Mouse (Mus musculus) limb, embryonic 14.5 days (tissue): ENCODE measurements at regions not wholly inside any gene's neighbourhood (a gene's known extent, or its start where the extent isn't known, plus 50 kb on each side); places are given as distances from the start of the nearest gene placed in this dataset.

Experiments
- ATAC-seq: fragments of 200-750 bp; cut with Nextera tagmentation; 2 replicates; pipeline ENCODE4 v1.8.0; 2017; ENCODE audit warnings: low read depth, moderate number of reproducible peaks, moderate TSS enrichment; ENCODE audit not compliant: low FRiP score
- DNase-seq: peaks from one replicate; pipeline ENCODE4 v3.0.0-alpha.2; 2015; ENCODE audit warnings: low spot score
- H3K27ac ChIP-seq: fragments of 300-500 bp; sonication (generic); replicated peaks from 2 replicates; pipeline ENCODE4 v1.5.1; 2014; ENCODE audit warnings: low read depth, mild to moderate bottlenecking, low read length, moderate library complexity, mixed read lengths
- H3K27me3 ChIP-seq: fragments of 300-500 bp; sonication (generic); 2 replicates; pipeline ENCODE4 v1.6.1; 2014; ENCODE audit warnings: low read length, mixed read lengths; ENCODE audit not compliant: control insufficient read depth, insufficient read depth
- H3K36me3 ChIP-seq: fragments of 300-500 bp; sonication (generic); 2 replicates; pipeline ENCODE4 v1.6.1; 2014; ENCODE audit warnings: mild to moderate bottlenecking, low read length, moderate library complexity, mixed read lengths; ENCODE audit not compliant: control insufficient read depth, insufficient read depth
- H3K4me1 ChIP-seq: fragments of 300-500 bp; sonication (generic); 2 replicates; pipeline ENCODE4 v1.6.1; 2014; ENCODE audit warnings: antibody characterized with exemption, low read length, mixed read lengths; ENCODE audit not compliant: control insufficient read depth, insufficient read depth
- H3K4me2 ChIP-seq: fragments of 300-500 bp; sonication (generic); replicated peaks from 2 replicates; pipeline ENCODE4 v1.6.1; 2014; ENCODE audit warnings: low read depth, mild to moderate bottlenecking, low read length, moderate library complexity; ENCODE audit not compliant: severe bottlenecking
- H3K4me3 ChIP-seq: fragments of 300-500 bp; sonication (generic); replicated peaks from 2 replicates; pipeline ENCODE4 v1.5.1; 2014; ENCODE audit warnings: low read length
- H3K9ac ChIP-seq: fragments of 300-500 bp; sonication (generic); 2 replicates; pipeline ENCODE4 v1.6.1; 2014; ENCODE audit warnings: mild to moderate bottlenecking, low read depth, low read length, moderate library complexity; ENCODE audit not compliant: severe bottlenecking
- H3K9me3 ChIP-seq: fragments of 300-500 bp; sonication (generic); 2 replicates; pipeline ENCODE4 v1.6.1; 2016; ENCODE audit warnings: low read length; ENCODE audit not compliant: control insufficient read depth
- POLR2A ChIP-seq: fragments of 200-500 bp; IDR thresholded peaks from 2 replicates; pipeline ENCODE4 v1.8.0; 2012; ENCODE audit warnings: inconsistent platforms, mild to moderate bottlenecking, moderate library complexity, borderline replicate concordance; ENCODE audit not compliant: insufficient read depth, insufficient read length; ENCODE audit errors: extremely low read depth
- WGBS: fragments of 180-500 bp; shearing (Covaris S2); extraction: QIAGEN DNeasy Blood & Tissue Kit; methylation state at CpG from one replicate; pipeline ENCODE4 v1.1.7; 2014; 5-methylcytosine and 5-hydroxymethylcytosine counted together

DNA sequence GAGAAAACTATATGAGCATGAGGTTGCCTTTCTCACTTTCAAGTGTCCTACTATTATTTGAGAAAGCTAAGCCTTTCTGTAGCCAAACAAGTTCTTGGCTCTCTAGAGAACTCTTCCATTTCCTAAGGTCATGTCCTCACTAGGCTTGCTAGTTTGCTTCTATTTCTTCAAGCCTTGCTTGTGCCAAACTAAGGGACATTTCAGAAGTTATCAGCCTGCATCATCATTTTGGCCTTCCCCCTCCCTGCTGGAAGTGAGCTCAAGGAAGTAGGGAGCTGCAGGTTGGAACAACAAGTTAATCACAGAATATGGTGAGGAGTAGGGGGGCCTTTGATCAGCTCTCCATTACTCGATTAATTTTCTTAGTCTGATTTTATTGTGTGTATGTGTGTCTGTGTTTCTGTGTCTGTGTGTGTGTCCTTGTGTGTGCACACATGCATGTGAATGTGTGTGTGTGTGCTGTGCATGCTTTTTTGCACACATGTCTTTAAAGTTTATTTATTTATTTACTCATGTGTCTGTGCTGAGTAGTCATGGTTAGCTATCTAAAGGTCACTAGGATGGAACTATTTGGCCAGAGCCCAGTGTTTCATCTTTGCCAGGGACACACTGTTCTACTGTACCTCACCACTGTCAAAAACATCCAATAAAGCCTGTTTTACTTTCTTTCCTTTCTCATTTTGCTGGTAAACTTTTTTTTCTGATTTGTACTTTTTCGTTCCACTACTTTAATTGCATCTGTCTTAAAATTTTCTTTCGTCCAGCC lies 371.4 kb upstream of the Eda2r start:
- no peak for ATAC-seq
- 80% methylated on average over 3 of the region's 3 CpGs for WGBS
- Histone ChIP-seq H3K4me3 (no peak overlapping the region), H3K9me3 (no peaks in the 10 kb centered on the region), H3K9ac (no peak overlapping the region), H3K36me3 (no peaks in the 10 kb centered on the region), H3K27me3 (no peaks in the 10 kb centered on the region), H3K4me1 (no peaks in the 10 kb centered on the region), H3K4me2 (no peak overlapping the region), H3K27ac (no peak overlapping the region)
- no peak for TF ChIP-seq POLR2A
- no peak for DNase-seq

- no peak for ATAC-seq
- DNase-seq: no peak
- Histone ChIP-seq H3K27ac (no peak overlapping the region), H3K4me1 (no peaks in the 10 kb centered on the region), H3K4me2 (no peak overlapping the region), H3K27me3 (no peaks in the 10 kb centered on the region), H3K9me3 (no peaks in the 10 kb centered on the region), H3K9ac (no peak overlapping the region), H3K36me3 (no peaks in the 10 kb centered on the region), H3K4me3 (no peak overlapping the region)
- WGBS: 81% methylated on average over 3 of the region's 3 CpGs
- no peak for TF ChIP-seq POLR2A
These were observed 367.3 kb upstream of the Eda2r start for GRCm38 (mm10) chrX:97744356-97744755.

DNA sequence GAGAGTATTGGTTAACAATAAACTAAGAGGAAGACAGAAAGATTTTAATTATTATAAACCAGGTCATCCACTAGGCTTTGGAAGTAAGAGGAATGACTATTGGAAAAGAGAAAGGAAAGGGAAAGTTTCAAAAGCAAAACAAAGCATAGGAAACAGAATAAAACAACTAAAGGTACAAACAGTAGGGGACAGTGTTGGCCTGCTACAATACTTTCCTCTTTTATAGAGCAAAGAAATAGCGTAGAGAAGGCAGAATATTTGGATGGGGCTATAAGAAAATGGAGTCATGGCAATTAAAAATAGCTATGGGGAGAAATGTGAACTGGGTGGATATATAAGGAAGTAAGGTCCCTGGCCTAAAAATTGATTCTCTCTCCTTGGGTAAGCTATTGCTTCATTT lies 347.5 kb upstream of the Eda2r start:
- H3K9me3 ChIP-seq: no peaks in the 10 kb centered on the region
- no peaks in the 10 kb centered on the region for H3K4me1 ChIP-seq
- no peak for TF ChIP-seq POLR2A
- H3K9ac ChIP-seq: no peak overlapping the region
- no peak overlapping the region for H3K4me2 ChIP-seq
- no peak for ATAC-seq
- no peaks in the 10 kb centered on the region for H3K36me3 ChIP-seq
- no peak for DNase-seq
- H3K27me3 ChIP-seq: no peaks in the 10 kb centered on the region
- 64% methylated on average over 1 of the region's 1 CpGs for WGBS
- H3K4me3 ChIP-seq: no peak overlapping the region
- H3K27ac ChIP-seq: no peak overlapping the region

GRCm38 (mm10) chrX:97707851-97708250 lies 330.8 kb upstream of the Eda2r start:
- 85% methylated on average over 5 of the region's 5 CpGs for WGBS
- H3K4me1 ChIP-seq: no peaks in the 10 kb centered on the region
- no peak for TF ChIP-seq POLR2A
- no peak for DNase-seq
- no peaks in the 10 kb centered on the region for H3K27me3 ChIP-seq
- H3K4me3 ChIP-seq: no peak overlapping the region
- no peak overlapping the region for H3K9ac ChIP-seq
- no peak overlapping the region for H3K4me2 ChIP-seq
- no peak for ATAC-seq
- no peaks in the 10 kb centered on the region for H3K9me3 ChIP-seq
- H3K27ac ChIP-seq: no peak overlapping the region
- no peaks in the 10 kb centered on the region for H3K36me3 ChIP-seq

- no peak for ATAC-seq
- H3K27ac ChIP-seq: no peak overlapping the region
- no peak overlapping the region for H3K4me2 ChIP-seq
- no peaks in the 10 kb centered on the region for H3K27me3 ChIP-seq
- H3K4me3 ChIP-seq: no peak overlapping the region
- WGBS: 33% methylated on average over 1 of the region's 1 CpGs
- H3K9me3 ChIP-seq: no peaks in the 10 kb centered on the region
- TF ChIP-seq POLR2A: no peak
- DNase-seq: peak; percentile 12
- H3K9ac ChIP-seq: no peak overlapping the region
- H3K4me1 ChIP-seq: no peaks in the 10 kb centered on the region
- no peaks in the 10 kb centered on the region for H3K36me3 ChIP-seq
These were observed 281.7 kb upstream of the Eda2r start for GRCm38 (mm10) chrX:97658726-97659125.
